Mouse (Mus musculus): ENCODE results near the gene Kcnip2.

Kcnip2 gene

DNA sequence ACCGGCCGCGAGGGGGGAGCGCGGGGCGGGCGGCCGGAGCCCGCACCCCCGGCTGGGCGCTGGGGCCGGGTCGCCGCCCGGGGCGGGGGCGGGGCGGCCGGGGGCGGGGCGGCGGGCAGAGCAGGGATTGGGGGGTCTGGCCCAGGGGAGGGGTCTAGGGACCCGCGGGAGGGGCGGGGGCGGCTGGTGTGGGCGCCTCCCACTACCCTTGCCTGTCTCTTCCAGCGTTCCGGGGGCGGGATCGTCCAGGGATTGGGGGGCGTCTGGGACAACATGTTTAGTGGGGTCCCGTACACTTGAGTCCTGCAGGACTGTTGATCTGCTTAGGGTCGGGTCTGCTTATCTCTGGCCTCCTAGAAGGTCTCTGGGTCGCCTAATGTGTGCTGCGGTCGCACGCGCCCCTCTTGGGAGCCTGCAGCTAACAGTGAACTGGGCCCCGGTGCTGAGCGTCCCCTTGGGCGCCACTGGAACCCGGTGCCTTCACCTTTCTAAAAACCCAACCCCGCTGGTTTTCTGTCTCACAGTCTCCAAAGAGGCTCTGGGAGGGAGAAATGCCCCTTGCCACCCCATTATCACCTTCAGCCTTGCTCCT, 72.8 kb downstream of the Kcnip2 start:
- ATAC-seq (ENCODE audit: insufficient number of reproducible peaks, low FRiP score, low TSS enrichment), result no peak

DNA sequence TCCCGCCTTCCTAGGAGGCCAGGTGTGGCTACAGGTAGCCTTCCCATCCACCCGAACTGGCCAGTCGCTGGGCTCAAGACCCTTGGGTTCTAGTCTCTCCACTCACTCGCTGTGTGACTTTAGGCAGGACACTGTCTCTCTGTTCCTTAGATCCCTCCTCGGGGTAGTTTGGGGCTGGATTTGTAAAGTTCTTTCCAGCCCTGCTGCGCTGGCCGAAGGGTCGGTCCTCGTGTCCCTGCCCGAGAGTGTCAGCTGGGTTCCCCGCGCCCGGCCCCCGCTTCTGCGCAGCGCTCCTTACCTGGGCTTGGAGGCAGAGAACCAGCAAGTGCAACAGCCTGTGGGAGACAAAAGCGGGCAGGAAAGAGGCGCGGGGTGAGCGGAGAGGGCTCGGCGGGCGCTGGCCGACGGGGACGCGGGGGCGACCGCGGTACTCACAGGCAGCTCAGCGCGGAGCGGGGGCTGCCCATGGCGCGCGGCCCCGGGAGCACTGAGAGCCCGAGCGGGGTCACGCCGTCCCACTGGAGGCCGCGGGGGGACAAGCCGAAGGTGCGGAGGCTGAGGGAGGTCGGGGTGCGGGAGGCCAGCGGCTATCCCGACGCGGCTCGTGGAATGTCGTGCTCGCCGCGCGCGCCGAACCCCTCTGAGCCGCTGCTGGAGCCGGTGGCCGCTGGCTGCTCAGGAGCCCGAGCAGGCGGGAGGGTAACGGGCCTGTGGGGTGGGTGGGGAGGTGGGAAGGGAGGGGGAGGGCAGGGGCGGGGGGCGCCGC, 73.5 kb downstream of the Kcnip2 start, which contains the start of gene Fgf8:
Gene Fgf8 (minus strand): TSS at position 698 of the 766 bp plus-strand sequence.
- ATAC-seq (ENCODE audit: insufficient number of reproducible peaks, low FRiP score, low TSS enrichment), result no peak
